Mouse (Mus musculus): ENCODE measurements around the gene 4930550C14Rik.

4930550C14Rik gene

DNA sequence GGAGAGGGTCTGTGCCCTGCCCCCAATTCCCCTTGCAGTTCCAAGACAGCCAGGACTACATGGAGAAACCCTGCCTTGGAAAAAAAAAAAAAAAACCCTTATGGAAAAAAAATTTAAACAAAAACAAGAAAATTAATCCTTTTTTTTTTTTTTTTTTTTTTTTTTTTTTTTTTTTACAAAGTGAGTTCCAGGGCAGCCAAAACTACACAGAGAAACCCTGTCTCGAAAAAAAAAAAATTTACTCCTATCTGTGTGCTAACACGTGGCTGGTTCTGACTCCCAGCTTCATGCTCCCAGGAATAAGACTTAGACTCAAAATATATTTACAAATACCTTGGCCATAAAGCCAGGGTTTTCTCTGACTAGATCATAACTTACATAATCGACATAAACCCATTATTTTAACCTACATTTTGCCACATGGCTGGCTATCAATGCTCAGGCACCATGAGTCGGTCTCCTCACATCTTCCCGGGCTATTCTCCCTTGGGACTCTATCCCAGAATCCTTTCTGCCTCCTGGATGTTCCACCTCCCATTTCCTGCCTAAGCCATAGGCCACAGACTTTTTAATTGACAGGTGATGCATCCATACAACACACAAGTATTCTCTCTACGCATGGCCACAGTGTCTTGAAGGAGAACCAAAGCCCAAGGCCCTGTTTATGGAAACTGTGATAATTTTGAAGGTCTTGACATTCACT, 2.1 kb downstream of the 4930550C14Rik start:
- DNase-seq (ENCODE audit: low spot score in 2 of 2) = no peak

GRCm38 (mm10) chr9:53404753-53405722, 2.9 kb downstream of the 4930550C14Rik start:
- DNase-seq (ENCODE audit: low spot score in 2 of 2) = peak; percentile 81 to 82

DNA sequence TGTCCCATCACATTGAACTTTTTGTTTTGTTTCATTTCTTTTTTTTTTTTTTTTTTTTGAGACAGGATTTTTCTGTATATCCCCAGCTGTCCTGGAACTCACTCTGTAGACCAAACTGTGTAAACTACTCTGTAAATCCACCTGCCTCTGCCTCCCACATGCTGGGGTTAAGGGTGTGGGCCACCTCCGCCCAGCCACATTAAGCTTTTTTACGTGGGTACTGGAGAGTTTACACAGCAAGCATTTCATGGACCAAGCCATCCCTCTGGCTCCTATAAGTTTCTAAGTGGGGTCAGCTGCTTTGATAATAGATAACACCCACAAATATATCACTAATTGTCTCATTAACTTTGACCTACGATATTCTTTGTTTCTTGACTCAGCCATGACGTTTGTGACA, 6.4 kb downstream of the 4930550C14Rik start:
- no peak for DNase-seq (ENCODE audit: low spot score in 2 of 2)

DNA sequence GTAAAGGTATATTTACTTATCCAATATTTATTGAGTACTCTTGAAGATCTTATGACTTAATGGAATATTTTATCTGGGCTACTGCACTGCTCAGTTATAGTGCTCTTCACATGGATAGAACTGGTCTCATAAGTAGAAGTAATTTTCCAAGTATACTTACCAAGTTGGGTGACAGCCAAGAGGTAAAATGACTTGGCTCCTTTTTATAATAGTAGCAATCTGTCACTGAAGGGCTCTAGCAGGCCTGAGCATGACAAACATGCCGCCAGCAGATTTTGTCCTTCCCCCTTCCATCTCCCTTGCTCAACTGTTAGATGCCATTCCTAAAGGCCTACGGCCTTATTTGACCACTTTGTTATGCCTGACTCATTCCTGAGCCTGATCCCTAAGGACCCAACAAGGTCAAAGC, 6.8 kb downstream of the 4930550C14Rik start:
- no peak for DNase-seq (ENCODE audit: low spot score in 2 of 2)

DNA sequence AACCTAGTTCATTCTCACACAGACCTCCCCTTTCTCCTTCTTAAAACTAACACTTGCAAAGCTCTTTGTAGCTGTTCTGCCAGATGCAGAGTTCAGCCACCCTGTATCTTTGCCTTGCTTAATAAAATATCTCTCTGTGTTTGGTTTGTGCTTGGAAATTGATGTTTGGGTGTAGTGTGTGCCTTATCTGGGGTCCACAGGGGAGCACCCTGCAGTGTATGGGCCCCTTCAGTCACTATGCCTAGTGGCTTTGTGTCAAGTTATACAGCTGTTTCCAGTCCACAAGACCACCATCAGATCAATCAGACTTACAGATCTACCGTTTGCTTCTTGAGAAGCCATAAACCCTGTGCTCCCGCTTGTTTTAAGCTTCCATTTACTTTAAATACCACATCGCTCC, 7.3 kb downstream of the 4930550C14Rik start:
- no peak for DNase-seq (ENCODE audit: low spot score in 2 of 2)

- DNase-seq (ENCODE audit: low spot score in 2 of 2) = no peak
Observed at GRCm38 (mm10) chr9:53422133-53422896, 20.2 kb downstream of the 4930550C14Rik start.

DNA sequence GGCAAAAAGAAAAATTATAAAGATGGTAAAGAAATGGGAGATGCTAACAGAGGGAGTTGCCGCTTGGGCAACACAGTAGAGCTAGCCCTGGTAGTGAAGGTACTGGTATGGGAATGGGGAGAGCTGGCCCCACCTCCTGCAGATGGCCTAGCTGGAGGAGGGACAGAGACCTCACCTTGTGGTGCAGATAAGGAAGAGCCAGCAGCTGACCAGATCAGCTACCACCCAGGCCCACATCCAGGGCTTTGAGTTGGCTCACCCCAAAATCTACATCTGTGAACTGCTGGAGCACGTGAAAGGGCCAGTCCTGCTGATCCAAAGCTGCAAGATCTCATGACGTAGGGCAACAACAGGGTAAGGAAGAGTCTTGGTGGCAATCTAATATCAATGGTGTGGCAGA, 24.6 kb downstream of the 4930550C14Rik start:
- no peak for DNase-seq (ENCODE audit: low spot score in 2 of 2)

DNA sequence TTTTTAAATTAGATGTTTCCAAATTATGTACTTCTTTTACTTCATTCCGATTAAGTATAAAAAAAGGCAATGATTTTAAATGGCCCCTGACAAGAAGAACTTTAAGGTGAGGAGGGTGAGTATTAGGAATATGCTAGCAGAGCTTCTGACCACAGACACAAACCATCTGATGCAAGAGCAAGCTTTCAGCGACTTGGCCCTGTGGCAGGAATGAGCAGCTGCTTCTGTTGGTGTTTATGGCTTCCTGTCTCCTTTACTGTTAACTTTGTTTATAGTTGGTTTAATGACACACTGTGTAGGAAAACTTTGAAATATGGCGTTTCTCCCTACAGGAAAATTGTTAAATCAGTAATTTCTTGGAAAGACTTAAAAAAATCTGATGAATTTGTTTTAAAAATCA, 25.5 kb downstream of the 4930550C14Rik start:
- DNase-seq (ENCODE audit: low spot score in 2 of 2) = no peak

GRCm38 (mm10) chr9:53435830-53436570, 33.9 kb downstream of the 4930550C14Rik start:
- DNase-seq (ENCODE audit: low spot score in 2 of 2) = peak in 1 of 2 experiments; percentile 7

- no peak for DNase-seq (ENCODE audit: low spot score in 2 of 2)
Observed at GRCm38 (mm10) chr9:53450609-53451008, 48.5 kb downstream of the 4930550C14Rik start.

- no peak for DNase-seq (ENCODE audit: low spot score in 2 of 2)
Observed at GRCm38 (mm10) chr9:53452038-53452437, 49.9 kb downstream of the 4930550C14Rik start.

DNA sequence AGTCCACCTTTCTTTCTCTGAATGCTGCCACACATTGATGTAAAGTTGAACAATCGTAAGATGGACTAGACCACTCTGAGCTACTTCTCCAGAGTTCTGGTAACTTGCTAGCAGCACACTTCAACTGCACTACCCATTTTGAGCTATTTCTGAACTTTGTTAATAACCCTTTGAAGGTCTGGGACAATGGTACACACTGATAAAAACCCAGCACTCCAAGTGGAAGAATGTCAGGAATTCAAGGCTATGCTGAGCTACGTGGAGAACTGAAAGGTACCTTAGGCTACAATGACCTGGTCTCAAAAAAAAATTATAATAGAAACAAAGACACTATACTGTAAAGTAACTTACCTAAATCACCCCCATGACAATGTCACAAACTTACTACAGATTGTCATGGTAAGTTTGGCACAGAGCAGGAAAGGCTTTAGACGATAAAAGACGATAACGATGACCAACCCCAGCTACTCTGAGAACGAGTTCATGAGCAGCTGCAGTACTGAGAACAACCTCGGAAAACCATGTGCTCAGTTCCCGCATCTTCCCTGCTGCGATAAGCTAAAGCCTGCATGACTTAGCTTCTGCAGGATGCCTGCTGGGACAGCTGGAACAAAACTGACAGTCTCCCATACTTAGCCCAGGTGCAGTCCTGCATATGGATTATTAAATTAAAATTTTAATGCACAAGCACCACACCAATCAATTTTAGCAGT, 70.8 kb downstream of the 4930550C14Rik start:
- DNase-seq (ENCODE audit: low spot score in 2 of 2) = no peak

Data from natural killer cell, adult 2 months (primary cell).